Mouse (Mus musculus): ENCODE measurements around the gene Prcp. TPM values are rescaled to one million over a fixed set of nuclear protein-coding genes. Genes with fewer than 3 reads are reported as not detected.
A peak's percentile ranks its signal among the peaks of the same experiment; 100 is the strongest.
"Not testable (repeated sequence)": the region's sequence is repeated elsewhere in the genome, so short reads cannot be mapped to it uniquely, and the experiment has no call there.

Gene Prcp
- total RNA-seq, 2 experiments from 2014 or later, result 32.0 to 32.1 TPM

DNA sequence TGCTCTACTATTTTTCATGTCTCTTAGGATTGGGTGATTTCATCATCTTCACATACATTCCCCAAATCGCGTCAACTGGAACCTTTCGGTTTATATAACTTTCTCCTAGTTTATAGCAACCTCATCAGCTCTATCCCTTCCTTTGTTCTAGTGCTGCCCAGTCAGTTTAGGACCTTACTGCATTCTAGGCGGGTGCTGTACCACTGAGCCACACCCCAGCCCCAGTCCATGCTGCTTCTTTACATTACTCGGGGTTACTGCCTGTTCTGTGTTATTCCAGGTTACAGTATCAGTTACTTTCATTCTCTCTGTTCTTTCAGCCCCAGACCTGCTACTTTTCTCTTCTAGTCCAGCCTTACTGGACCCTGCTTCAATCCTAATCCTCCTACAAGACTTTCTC is 13.0 kb downstream of the Prcp start:
- DNase-seq (ENCODE audit: low spot score in 2 of 2), result no peak

DNA sequence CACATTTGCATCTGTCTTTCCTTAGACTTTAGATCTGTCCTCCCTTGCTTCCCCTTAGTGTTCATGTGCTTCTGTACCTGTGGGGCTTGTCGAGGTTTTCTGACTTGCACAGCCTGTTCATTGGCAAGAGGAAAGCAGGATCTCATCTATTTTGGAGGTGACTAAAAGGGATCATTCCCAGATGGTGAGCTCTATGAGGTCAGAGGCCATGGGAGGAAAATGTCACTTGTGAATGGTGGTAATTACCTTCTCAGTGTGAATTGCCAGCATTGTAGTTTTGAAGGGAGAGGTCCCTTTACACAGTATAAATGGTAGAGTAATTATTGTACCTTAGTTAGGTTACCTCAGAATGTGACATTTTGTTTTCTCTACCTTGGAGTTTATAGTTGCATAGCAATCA is 15.9 kb downstream of the Prcp start:
- no peak for DNase-seq (ENCODE audit: low spot score in 2 of 2)

DNA sequence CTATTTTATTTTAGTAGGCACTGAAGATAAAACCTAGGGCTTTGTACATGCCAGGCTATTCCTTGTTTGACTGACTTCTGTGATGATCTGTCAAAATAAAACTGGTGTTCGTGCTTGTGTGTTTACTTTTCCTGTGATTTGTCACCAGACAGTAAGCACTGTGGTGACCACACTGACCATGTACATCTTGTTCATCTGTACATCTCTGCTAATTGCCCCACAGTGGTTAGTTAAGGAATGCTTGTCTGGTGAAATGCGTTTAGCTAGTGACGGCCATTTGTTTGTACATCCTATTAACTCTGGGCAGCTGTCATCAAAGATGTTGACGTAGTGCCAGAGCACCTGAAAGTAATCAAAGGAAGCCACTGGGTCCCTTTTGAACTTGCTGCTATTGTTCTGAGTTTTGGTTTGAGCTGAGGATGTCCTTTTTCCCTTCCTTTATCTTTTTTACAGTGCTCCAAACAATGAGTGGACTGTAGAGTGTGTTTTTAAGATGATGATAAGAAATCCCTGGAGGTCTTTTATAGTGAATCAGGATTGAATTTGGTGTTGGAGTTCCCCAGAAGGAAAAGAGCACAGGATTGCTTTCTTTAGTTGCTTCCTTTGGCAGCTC is 16.5 kb downstream of the Prcp start:
- no peak for DNase-seq (ENCODE audit: low spot score in 2 of 2)

DNA sequence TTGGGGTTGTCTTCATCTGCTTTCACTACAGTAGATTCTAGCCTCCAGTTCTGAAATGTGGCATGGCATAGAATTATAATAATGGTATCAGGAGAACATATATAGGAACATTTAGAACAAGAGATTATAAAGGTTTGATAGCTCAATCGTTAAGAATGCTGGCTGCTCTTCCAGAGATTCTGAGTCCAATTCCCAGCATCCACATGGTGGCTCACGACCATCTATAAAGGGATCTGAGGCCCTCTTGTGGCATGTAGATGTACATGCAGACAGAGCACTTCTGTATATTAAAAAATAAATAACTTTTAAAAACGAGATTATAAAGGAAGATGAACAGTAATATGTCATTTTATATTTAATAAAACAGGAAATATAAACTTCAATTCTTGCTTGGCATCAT is 19.2 kb downstream of the Prcp start:
- no peak for DNase-seq (ENCODE audit: low spot score in 2 of 2)

DNA sequence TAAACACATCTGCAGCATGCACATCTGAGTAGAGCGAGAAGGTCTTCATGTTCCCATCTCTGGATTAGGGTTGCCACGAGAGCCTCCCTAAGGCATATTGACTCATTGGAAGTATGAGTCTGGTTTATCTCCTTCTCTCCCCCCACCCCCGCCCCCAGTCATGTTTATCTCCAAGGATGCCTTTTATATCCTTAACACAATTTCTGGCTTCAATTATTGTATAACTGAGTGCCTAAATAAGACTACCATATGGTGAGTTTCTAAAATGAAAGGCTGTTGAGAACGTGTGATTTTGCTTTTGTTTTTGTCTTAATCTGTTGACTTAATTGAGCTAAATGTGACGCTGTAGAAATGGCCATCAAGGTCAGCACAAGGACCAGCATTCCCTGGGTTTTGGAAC is 21.8 kb downstream of the Prcp start:
- DNase-seq (ENCODE audit: low spot score in 2 of 2), result no peak

DNA sequence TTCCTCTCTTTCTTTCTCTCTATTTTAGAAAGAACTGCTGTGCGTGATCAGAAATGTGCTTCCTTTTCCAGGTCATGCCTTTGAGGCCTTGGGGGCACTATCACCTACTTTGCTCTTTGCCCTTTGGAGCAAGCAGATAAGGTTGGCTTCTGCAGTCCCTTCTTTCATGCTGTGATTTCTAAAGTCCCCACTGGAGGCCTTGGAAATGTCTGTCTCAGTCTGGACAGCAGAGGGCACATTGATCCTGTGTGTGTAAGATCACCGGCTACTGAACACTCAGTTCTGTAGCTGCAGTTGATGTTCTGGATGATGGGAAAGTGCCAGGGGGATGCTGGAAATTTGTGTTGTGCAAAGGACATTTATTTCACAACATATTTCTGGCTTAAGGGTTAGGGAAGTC is 22.8 kb downstream of the Prcp start:
- no peak for DNase-seq (ENCODE audit: low spot score in 2 of 2)

DNA sequence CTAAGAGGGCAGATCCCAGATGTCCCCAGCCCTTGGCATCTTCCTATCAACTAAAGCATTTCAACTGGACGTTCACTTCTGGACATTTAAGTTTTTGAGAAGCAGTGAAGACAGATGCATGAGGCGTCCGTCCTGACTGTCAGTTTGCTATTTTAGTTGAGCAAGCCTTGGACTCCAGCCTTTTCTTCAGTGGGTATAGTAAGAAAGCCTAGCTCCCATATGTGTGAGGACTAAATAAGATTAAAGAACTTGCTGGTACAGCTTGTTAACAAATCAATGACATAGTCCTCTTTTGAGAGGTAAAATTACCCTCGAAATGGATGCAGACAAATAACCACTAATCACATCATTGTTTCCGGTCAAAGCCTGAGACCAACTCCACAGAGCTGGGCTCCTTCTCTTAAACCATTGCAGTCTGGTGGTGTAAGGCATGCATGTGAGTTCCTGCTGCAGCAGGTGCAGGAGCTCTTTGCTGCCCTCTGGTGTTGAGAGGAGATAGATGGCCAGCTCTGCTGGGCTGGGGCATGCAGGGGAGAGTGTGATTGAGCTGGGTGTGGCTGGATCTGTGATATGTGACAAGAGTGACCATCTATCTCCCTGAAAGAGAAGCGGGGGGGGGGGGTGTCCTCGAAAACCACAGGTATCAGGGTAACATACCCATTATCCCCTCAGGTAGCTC is 29.2 kb downstream of the Prcp start:
- DNase-seq (ENCODE audit: low spot score in 2 of 2), result peak; percentile 30 to 54

DNA sequence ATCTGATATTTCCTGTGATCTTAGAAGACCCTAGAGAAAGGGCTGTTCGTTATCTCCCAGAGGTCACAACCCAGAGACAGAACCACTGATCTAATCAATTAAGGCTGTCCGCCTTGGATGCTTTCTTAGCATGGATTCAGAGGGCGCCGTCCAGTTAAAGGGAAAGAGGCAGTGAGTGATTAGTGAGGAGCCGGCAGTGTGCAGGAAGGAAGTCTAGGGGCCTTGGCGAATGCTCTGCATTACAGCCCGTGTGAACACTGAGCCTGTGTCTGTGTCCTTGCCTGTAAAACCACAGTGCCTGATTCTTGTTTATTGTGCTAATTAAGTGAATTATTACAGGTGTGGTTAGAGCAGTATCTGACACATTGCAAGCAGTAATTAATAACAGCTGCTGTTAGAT is 30.0 kb downstream of the Prcp start:
- DNase-seq (ENCODE audit: low spot score in 2 of 2), result not testable (repeated sequence)

DNA sequence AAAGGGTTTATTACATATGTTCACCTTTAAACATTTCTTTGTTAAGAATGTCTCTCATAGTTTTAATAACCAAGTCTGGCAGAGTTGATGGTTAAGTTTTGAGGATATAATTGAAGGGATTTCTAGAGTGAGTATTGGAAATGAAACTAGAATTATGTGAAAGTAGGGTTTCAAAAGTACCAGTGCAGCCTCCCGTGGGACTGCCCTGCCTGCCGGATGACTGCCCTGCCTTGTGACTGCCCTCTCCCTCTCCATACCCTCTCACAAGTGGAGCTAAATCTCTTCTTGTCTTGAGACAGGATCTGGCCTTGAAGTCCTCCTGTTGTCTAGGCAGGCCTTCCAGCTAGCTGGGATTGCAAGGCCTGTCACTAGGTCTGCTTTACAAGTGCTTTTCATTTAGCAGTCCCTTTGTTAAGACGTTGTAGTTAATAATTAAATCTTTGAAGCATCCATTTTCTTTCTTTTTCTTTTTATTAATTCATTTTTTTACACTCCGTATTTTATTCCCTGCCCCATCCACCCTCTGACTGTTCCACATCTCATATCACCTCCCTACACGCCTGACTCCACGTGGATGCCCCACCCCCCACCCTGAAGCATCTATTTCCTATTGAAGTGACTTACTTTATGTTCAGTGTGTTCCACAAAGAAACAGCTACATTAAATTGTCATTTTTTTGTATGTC is 46.0 kb downstream of the Prcp start:
- DNase-seq (ENCODE audit: low spot score in 2 of 2), result no peak

DNA sequence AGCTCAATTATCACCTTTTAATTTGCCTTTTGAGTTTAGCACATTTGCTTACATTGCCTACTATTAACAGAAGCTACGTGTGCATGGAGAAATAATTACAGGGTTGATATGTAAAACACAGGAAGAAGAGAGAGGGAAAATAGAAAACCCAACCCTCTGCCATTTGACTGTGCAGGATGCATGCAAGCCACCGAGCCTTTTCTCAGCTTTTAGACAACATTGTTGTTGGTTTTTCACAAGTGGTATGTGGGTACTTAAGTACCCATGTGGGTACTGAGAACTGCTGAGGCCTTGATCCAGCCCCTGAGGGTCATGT is 46.5 kb downstream of the Prcp start:
- DNase-seq (ENCODE audit: low spot score in 2 of 2), result no peak

DNA sequence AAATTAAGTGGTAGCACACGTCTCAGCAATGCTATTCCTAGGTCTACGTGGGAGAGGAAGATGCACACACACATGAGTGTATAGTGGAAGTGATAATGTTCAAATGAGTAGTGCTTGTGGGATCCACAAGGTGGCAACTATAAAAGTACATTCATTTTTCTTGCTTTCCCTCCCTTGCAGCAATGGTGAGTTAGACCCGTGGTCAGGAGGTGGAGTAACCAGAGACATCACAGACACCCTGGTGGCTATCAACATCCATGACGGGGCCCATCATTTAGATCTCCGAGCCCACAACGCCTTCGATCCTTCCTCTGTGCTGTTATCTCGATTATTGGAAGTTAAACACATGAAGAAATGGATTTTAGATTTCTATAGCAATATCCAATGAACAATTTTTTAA is 58.5 kb downstream of the Prcp start:
- no peak for DNase-seq (ENCODE audit: low spot score in 2 of 2)

DNA sequence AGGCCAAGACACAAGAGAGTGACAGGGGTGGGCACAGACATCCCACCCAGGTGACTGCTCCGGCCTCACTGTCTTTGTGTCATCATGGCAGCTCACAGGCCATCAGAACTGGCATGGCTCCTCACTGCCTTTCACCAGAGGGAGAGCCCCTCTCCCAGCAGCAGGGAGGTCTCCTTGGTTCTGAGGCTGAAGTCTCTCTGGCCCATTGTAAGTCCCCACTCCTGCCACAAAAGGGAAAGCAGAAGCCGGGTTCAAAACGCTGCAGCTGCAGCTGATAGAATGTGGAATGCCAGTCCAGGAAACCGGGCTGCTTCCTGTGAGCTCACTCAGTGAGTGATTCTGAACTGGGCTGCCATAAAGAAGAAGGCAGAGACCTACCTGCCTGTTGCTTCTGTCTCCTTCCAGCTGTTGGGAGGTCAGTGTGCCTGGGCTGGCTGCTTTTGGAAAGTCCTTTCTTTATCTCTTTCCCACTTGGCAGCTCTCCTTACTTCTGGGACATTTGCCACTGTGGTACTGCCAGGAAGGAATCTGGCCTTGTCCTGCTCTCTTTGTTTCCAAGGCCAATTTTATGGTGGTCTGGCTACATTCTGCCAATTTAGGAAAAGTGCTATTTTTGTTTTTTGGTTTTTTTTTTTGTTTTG is 59.2 kb downstream of the Prcp start:
- DNase-seq (ENCODE audit: low spot score in 2 of 2), result not testable (repeated sequence)

DNA sequence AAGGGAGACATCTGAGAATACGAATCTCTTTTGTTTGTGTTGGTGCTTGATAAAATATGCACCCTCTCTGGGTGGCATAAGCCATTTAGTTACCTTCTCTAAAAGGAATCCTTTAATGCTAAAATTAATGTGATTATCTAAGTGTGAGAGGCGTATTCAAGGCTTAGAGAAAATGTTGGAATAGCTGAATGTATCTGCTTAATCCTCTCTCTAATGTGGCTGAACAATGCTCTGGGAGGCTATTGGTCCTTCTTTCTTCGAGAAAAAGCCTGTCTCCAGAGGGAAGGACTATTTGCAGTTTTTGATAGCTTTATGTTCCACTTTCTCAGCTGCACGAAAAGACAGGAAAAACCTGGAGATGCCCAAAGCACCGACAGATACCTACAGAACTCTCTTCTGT is 62.5 kb downstream of the Prcp start:
- no peak for DNase-seq (ENCODE audit: low spot score in 2 of 2)

DNA sequence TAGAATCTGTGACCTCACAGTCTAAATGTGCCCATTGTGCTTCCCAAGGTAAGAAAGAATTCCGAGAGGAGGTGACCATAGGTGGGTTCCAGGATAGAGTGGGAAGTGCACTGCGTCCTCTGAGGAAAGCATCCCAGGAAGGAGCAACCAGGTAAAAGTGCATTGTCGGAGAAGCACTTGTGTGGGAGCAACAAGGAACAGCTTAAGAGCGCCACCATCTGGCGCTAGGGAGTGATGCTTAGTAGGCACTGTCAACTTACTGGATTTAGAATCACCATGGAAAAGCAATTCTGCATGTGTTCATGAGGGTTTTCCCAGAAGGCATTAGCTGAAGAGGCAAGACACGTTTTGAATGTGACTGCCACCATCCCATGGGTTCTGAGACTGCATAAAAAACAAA is 63.7 kb downstream of the Prcp start:
- no peak for DNase-seq (ENCODE audit: low spot score in 2 of 2)

DNA sequence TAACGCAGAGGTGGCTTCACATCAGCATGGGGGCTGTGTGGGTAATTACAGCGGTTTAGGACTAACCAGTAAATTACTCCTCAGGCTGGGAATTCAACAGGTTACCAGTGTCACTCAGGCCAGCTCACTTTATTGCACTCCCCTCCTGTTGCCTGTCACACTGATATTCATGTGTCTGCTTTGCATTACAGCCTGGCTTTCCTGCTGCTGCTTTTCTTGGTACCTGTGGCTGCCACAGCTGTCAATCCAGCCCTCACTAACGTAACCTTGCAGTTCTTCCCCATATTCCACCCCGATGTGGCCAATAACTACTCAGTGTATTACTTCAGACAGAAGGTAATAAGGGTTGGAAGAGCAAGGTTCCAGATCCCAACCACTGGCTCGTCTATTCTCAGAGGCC is 65.5 kb downstream of the Prcp start:
- DNase-seq (ENCODE audit: low spot score in 2 of 2), result no peak

DNA sequence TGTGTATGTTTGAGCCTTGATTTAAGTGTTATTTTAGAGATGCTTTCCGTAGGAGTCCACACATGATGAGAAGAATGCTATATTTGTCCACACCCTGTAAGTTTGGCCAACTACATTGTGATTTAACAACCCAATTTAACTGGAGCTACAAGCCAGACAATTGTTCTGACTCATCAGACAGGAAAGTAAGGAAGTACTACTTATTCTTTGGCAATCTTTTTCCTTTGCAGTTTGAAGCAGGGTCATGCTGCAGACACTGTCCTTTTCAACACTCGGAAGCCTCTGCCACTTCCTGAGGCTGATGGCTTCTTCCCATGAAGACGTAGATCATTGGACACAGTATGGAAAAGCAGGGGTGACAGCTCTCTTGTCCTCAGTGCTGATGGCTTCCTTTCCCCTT is 76.5 kb downstream of the Prcp start:
- DNase-seq (ENCODE audit: low spot score in 2 of 2), result no peak

DNA sequence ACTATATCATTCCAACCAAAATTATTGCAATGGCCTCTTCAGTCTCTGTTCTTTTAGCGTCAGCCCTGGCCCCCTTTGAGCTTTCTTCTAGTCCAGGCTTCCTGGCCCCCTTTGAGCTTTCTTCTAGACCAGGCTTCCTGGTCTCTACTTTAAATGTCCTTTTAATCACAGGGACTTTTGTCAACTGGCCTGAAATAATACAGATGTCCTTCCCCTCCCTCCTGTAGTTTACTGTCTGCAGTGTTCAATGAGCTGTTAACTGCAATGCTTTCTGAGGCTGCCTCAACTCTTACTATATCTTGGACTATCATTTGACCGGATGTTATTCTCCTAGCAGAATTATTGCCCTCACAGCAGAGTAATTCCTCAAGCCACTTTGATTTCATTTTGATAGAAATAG is 77.9 kb downstream of the Prcp start:
- no peak for DNase-seq (ENCODE audit: low spot score in 2 of 2)

DNA sequence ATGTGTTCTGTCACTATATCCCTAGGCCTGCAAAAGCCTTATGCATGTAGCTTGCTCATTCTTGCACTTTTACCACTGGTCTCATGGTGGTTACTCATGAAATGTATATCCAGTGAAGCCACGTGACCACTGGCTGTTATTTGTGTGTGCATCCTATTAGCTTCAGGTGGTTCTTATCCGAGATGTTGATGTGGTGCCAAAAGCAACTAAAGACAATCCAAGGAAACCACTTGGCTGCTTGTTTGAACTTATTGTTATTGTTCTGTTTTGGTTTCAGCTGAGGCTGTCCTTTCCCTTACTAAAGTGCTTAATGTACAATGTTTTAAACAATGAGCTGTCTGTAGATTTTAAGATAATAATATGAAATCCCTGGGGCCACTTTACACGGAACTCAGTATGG is 85.5 kb downstream of the Prcp start:
- DNase-seq (ENCODE audit: low spot score in 2 of 2), result no peak

DNA sequence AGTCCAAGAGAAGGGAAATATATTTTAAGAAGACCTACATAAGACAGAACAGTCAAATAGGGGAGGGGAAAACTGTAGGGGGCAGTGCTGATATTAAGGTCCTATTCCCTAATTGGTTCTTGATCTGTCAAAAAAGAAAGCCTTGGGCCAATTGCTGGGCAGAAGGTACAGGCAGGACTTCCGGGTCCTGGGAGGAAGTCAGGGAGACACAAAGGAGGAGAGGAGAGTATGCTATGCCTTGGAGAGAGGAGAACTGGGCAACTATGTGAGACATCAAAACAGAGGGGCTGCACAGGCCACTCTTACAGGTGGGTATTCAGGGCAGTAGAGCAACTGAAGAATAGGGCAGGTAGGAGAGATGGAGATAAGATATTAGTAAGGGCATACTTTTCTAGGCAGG is 87.6 kb downstream of the Prcp start:
- no peak for DNase-seq (ENCODE audit: low spot score in 2 of 2)

DNA sequence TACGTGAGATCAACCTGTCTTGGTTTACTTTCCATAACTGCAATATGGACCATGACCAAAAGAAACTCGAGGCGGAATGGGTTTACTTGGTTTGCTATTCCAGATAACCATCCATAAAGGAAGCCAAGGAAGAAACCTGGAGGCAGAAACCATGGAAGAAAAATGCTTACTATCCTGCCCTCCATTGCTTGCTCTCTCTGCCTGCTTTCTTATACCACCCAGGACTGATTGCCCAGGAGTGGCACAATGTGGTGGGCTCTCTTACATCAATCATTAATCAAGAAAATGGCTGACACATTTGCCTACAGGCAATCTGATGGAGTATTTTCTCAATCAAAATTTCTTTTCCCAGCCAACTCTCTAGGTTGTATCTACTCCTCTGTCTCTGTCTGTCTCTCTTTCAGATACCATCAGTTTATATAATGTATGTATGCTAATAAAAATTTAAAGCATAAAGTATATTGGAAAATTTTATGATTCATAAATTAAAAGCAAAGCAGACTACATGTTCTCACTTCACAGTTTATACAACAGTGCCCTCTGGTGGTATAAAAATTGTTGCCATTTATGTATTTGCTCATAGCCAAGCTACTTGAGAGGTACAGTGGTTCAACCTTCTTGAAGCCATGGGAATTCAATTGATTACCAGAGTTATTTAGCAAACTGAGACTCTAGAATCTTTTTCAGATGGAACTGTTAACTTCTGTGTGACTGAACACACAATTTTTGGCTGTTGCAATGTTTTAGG is 90.7 kb downstream of the Prcp start:
- DNase-seq (ENCODE audit: low spot score in 2 of 2), result no peak

DNA sequence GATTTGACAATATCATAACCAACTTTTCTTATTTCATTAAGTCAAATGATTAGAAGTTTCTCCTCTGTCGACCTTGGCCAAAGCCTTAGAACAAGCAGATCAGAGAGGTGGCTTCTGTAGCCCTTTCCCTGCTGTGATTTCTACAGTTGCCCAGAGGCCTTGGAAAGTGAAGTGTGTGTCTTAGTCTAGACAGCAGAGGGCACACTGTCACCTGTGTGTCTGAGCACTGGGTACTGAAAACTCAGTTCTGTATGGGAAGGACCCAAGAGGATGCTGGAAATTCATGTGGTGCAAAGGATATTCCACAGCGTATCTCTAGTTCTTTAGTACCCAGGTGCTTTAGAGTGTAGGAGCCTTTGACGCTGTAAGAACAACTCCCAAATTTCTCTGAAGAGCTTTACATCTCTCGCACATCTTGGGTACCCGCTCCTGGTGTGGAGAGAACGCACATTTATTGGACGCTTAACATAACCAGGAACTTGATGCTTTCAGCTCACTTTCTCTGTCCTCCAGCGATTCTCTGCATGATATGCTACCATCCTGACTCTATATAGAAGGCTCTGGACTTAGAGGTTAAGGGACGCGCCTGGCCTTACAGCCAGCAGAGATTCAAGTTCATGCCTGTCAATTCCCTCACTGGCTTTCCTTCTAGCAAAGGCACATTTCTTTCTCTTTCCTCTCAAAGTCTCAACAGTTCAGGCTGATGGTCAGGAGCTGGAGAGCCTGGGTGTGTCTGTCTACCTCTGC is 93.3 kb downstream of the Prcp start:
- DNase-seq (ENCODE audit: low spot score in 2 of 2), result no peak
